Mouse (Mus musculus) gastrocnemius, postnatal 25 days (tissue): ENCODE results near the gene Hils1. TPM values are rescaled to one million over a fixed set of nuclear protein-coding genes. Genes with fewer than 3 reads are reported as not detected.
"Not testable (repeated sequence)": the region's sequence is repeated elsewhere in the genome, so short reads cannot be mapped to it uniquely, and the experiment has no call there.

ENCODE experiments used
- DNase-seq: peaks from one replicate; pipeline ENCODE4 v3.0.0; 2022
- total RNA-seq, 2 experiments: library from RNA; stranded (reverse); gene quantifications; 1 replicate in 1 of 2; 2 replicates in 1 of 2; pipeline ENCODE4 v1.2.3; 2021

The Hils1 gene
- total RNA-seq, 2 experiments from 2014 or later = not detected

- DNase-seq = no peak
Measured at GRCm38 (mm10) chr11:94955103-94955502, 12.3 kb upstream of the Hils1 start.

GRCm38 (mm10) chr11:94957693-94958064, 9.7 kb upstream of the Hils1 start:
- DNase-seq = no peak

- DNase-seq = peak; percentile 92
Measured at GRCm38 (mm10) chr11:94958065-94958858, 9.1 kb upstream of the Hils1 start.

GRCm38 (mm10) chr11:94962534-94963101, 4.8 kb upstream of the Hils1 start:
- DNase-seq = no peak

GRCm38 (mm10) chr11:94968187-94968586, 794 bp downstream of the Hils1 start:
- no peak for DNase-seq

- not testable (repeated sequence) for DNase-seq
Measured at GRCm38 (mm10) chr11:94969709-94970108, 2.3 kb downstream of the Hils1 start.

- DNase-seq = peak; percentile 67
Measured at GRCm38 (mm10) chr11:94970210-94970943, 3.0 kb downstream of the Hils1 start.

GRCm38 (mm10) chr11:94971895-94972615, 4.7 kb downstream of the Hils1 start:
- no peak for DNase-seq

- no peak for DNase-seq
Measured at GRCm38 (mm10) chr11:94972887-94973286, 5.5 kb downstream of the Hils1 start.

GRCm38 (mm10) chr11:94973313-94973712, 5.9 kb downstream of the Hils1 start:
- peak; percentile 79 for DNase-seq

- peak; percentile 60 for DNase-seq
Measured at GRCm38 (mm10) chr11:94974951-94975350, 7.6 kb downstream of the Hils1 start.

GRCm38 (mm10) chr11:94976199-94976598, 8.8 kb downstream of the Hils1 start, which contains the start of gene Sgca:
Gene Sgca (minus strand): TSS chr11:94976327.
- peak; percentile 56 for DNase-seq

GRCm38 (mm10) chr11:94978178-94978915, 11.0 kb downstream of the Hils1 start:
- no peak for DNase-seq

GRCm38 (mm10) chr11:94978947-94979346, 11.6 kb downstream of the Hils1 start:
- DNase-seq = peak; percentile 94

GRCm38 (mm10) chr11:94979462-94980179, 12.2 kb downstream of the Hils1 start:
- no peak for DNase-seq

- no peak for DNase-seq
Measured at GRCm38 (mm10) chr11:94985140-94985539, 17.7 kb downstream of the Hils1 start.

GRCm38 (mm10) chr11:94985822-94986221, 18.4 kb downstream of the Hils1 start:
- DNase-seq = no peak

GRCm38 (mm10) chr11:94986435-94986834, 19.0 kb downstream of the Hils1 start:
- no peak for DNase-seq

GRCm38 (mm10) chr11:94987341-94987740, 19.9 kb downstream of the Hils1 start:
- no peak for DNase-seq

- no peak for DNase-seq
Measured at GRCm38 (mm10) chr11:94987851-94988250, 20.5 kb downstream of the Hils1 start.
